Mouse (Mus musculus): ENCODE data around the gene Crebl2. TPM values are rescaled to one million over a fixed set of nuclear protein-coding genes. Genes with fewer than 3 reads are reported as not detected.

Gene Crebl2
- total RNA-seq, 2 experiments from 2014 or later: 11.6 to 12.4 TPM

GRCm38 (mm10) chr6:134903891-134904884 lies 74.2 kb downstream of the Crebl2 start:
- DNase-seq (ENCODE audit: low spot score in 2 of 2): no peak

- DNase-seq (ENCODE audit: low spot score in 2 of 2): no peak
Observed at GRCm38 (mm10) chr6:134905811-134906210, 75.9 kb downstream of the Crebl2 start.

Other genes with a start within 250 kb of the Crebl2 start
- 1 to 10 TPM; 3.5 to 3.9 TPM for gene Mansc1, start 197.7 kb upstream of the Crebl2 start, total RNA-seq (2021)
- gene Borcs5, start 190.6 kb upstream of the Crebl2 start, total RNA-seq (2021): 10 to 100 TPM; 25.7 to 26.7 TPM
- 1 to 10 TPM; 7.3 to 7.6 TPM for gene Dusp16, start 37.5 kb upstream of the Crebl2 start, total RNA-seq (2021)
- gene Gpr19, start 68.4 kb downstream of the Crebl2 start, total RNA-seq (2021): 10 to 100 TPM; 27.1 to 27.2 TPM
- 10 to 100 TPM; 54.2 to 58.4 TPM for gene Cdkn1b, start 90.2 kb downstream of the Crebl2 start, total RNA-seq (2021)
- gene Apold1, start 151.6 kb downstream of the Crebl2 start, total RNA-seq (2021): 1 to 10 TPM; 4.0 to 4.8 TPM
- 10 to 100 TPM; 52.4 to 55.2 TPM for gene Ddx47, start 181.5 kb downstream of the Crebl2 start, total RNA-seq (2021)
- gene Gprc5a, start 235.5 kb downstream of the Crebl2 start, total RNA-seq (2021): under 1 TPM; 0.16 TPM